Mouse (Mus musculus): ENCODE data around the gene Blm. TPM values are rescaled to one million over a fixed set of nuclear protein-coding genes. Genes with fewer than 3 reads are reported as not detected.

The Blm gene
- polyA plus RNA-seq, 1 experiment from 2014 or later: 3.2 TPM

- ATAC-seq (ENCODE audit: low FRiP score, low TSS enrichment) (no peak), DNase-seq (ENCODE audit: low spot score) (no peak)
- no peak overlapping the region for H3K4me2 ChIP-seq (replicated peaks; ENCODE audit: low read depth)
- H3K27me3 ChIP-seq (ENCODE audit: control insufficient read depth, insufficient read depth, low read length): no peaks in the 10 kb centered on the region
- 83% methylated on average over 3 of the region's 3 CpGs for WGBS
- TF ChIP-seq EP300 (optimal IDR thresholded peaks at IDR 0.05) (no peak), CTCF (IDR thresholded peaks at IDR 0.05; ENCODE audit: low read depth) (no peak)
- H3K9ac ChIP-seq (ENCODE audit: low read length): no peak overlapping the region
- H3K9me3 ChIP-seq (ENCODE audit: control insufficient read depth, low read length): no peaks in the 10 kb centered on the region
- no peaks in the 10 kb centered on the region for H3K36me3 ChIP-seq (ENCODE audit: control insufficient read depth, insufficient read depth, low read length)
- H3K4me1 ChIP-seq (replicated peaks; ENCODE audit: control insufficient read depth, insufficient read depth): no peaks in the 10 kb centered on the region
- H3K4me3 ChIP-seq (ENCODE audit: low read depth, low read length): no peak overlapping the region
- no peak overlapping the region for H3K27ac ChIP-seq (replicated peaks)
These were observed 43.8 kb downstream of the Blm start for GRCm38 (mm10) chr7:80491086-80491485.

- Histone ChIP-seq H3K4me1 (replicated peaks; ENCODE audit: control insufficient read depth, insufficient read depth) (no peaks in the 10 kb centered on the region), H3K4me3 (ENCODE audit: low read depth, low read length) (no peak overlapping the region), H3K9me3 (ENCODE audit: control insufficient read depth, low read length) (no peaks in the 10 kb centered on the region), H3K9ac (ENCODE audit: low read length) (no peak overlapping the region), H3K36me3 (ENCODE audit: control insufficient read depth, insufficient read depth, low read length) (no peaks in the 10 kb centered on the region), H3K4me2 (replicated peaks; ENCODE audit: low read depth) (no peak overlapping the region), H3K27me3 (ENCODE audit: control insufficient read depth, insufficient read depth, low read length) (no peaks in the 10 kb centered on the region), H3K27ac (replicated peaks) (no peak overlapping the region)
- ATAC-seq (ENCODE audit: low FRiP score, low TSS enrichment): no peak
- TF ChIP-seq CTCF (IDR thresholded peaks at IDR 0.05; ENCODE audit: low read depth) (no peak), EP300 (optimal IDR thresholded peaks at IDR 0.05) (no peak)
- no peak for DNase-seq (ENCODE audit: low spot score)
- WGBS: 92% methylated on average over 2 of the region's 2 CpGs
These were observed 44.6 kb downstream of the Blm start for GRCm38 (mm10) chr7:80490351-80490750.

DNA sequence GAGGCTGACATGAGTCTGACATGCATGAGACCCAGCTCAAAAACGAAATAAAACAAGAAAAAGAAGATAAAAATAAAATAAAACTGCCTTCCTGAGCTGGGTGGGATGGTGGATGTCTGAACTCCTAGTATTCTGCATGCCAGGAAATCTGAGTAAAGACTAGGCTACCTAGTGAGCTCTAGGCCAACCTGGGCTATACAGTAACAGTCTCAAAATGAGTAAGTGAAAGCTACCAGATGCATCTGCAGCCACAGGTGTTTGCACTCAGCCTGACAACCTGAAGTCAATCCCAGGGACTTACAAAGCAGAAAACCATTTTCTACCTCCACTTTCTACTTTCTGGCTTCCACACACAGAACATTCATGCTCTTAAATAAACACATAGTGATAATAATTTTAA, 45.5 kb downstream of the Blm start:
- DNase-seq (ENCODE audit: low spot score) (no peak), ATAC-seq (ENCODE audit: low FRiP score, low TSS enrichment) (no peak)
- H3K27ac ChIP-seq (replicated peaks): no peak overlapping the region
- H3K9ac ChIP-seq (ENCODE audit: low read length): no peak overlapping the region
- H3K36me3 ChIP-seq (ENCODE audit: control insufficient read depth, insufficient read depth, low read length): no peaks in the 10 kb centered on the region
- no peaks in the 10 kb centered on the region for H3K9me3 ChIP-seq (ENCODE audit: control insufficient read depth, low read length)
- no peaks in the 10 kb centered on the region for H3K27me3 ChIP-seq (ENCODE audit: control insufficient read depth, insufficient read depth, low read length)
- no peaks in the 10 kb centered on the region for H3K4me1 ChIP-seq (replicated peaks; ENCODE audit: control insufficient read depth, insufficient read depth)
- H3K4me3 ChIP-seq (ENCODE audit: low read depth, low read length): no peak overlapping the region
- no peak overlapping the region for H3K4me2 ChIP-seq (replicated peaks; ENCODE audit: low read depth)
- TF ChIP-seq CTCF (IDR thresholded peaks at IDR 0.05; ENCODE audit: low read depth): no peak
- TF ChIP-seq EP300 (optimal IDR thresholded peaks at IDR 0.05): no peak
- WGBS: 58% methylated on average over 1 of the region's 1 CpGs

- Histone ChIP-seq H3K4me1 (replicated peaks; ENCODE audit: control insufficient read depth, insufficient read depth) (no peaks in the 10 kb centered on the region), H3K36me3 (ENCODE audit: control insufficient read depth, insufficient read depth, low read length) (no peaks in the 10 kb centered on the region), H3K4me2 (replicated peaks; ENCODE audit: low read depth) (no peak overlapping the region), H3K4me3 (ENCODE audit: low read depth, low read length) (no peak overlapping the region), H3K9me3 (ENCODE audit: control insufficient read depth, low read length) (no peaks in the 10 kb centered on the region), H3K27ac (replicated peaks) (no peak overlapping the region), H3K9ac (ENCODE audit: low read length) (no peak overlapping the region), H3K27me3 (ENCODE audit: control insufficient read depth, insufficient read depth, low read length) (no peaks in the 10 kb centered on the region)
- no peak for ATAC-seq (ENCODE audit: low FRiP score, low TSS enrichment)
- no peak for TF ChIP-seq EP300 (optimal IDR thresholded peaks at IDR 0.05)
- TF ChIP-seq CTCF (IDR thresholded peaks at IDR 0.05; ENCODE audit: low read depth): no peak
- no peak for DNase-seq (ENCODE audit: low spot score)
- WGBS: 81% methylated on average over 4 of the region's 4 CpGs
These were observed 47.7 kb downstream of the Blm start for GRCm38 (mm10) chr7:80487239-80487638.

- no peak for ATAC-seq (ENCODE audit: low FRiP score, low TSS enrichment)
- 47% methylated on average over 7 of the region's 7 CpGs for WGBS
- H3K27ac ChIP-seq (replicated peaks): no peak overlapping the region
These were observed 54.8 kb downstream of the Blm start for GRCm38 (mm10) chr7:80480097-80480496.

DNA sequence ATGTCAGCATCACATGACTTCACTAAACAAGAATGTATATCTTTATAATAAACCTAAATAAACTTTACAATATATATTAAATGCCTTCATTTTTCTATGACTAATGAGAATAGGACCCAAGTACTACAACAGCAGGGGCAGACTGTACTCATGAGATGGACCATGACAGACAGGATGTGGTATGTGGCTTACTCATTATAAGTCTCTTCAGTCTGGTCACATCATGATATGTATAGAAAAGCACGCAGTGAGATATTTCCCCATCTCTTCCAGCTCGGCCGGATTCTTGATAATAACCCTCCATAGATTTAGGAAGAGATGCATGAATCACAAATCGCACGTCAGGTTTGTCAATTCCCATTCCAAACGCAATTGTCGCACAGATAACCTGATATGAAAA, 61.1 kb downstream of the Blm start:
- Histone ChIP-seq H3K9me3 (ENCODE audit: control insufficient read depth, low read length) (no peaks in the 10 kb centered on the region), H3K36me3 (ENCODE audit: control insufficient read depth, insufficient read depth, low read length) (no peaks in the 10 kb centered on the region), H3K27me3 (ENCODE audit: control insufficient read depth, insufficient read depth, low read length) (no peaks in the 10 kb centered on the region), H3K4me1 (replicated peaks; ENCODE audit: control insufficient read depth, insufficient read depth) (no peaks in the 10 kb centered on the region), H3K27ac (replicated peaks) (no peak overlapping the region), H3K9ac (ENCODE audit: low read length) (no peak overlapping the region), H3K4me3 (ENCODE audit: low read depth, low read length) (no peak overlapping the region), H3K4me2 (replicated peaks; ENCODE audit: low read depth) (no peak overlapping the region)
- TF ChIP-seq CTCF (IDR thresholded peaks at IDR 0.05; ENCODE audit: low read depth): no peak
- TF ChIP-seq EP300 (optimal IDR thresholded peaks at IDR 0.05): no peak
- DNase-seq (ENCODE audit: low spot score) (no peak), ATAC-seq (ENCODE audit: low FRiP score, low TSS enrichment) (no peak)
- 95% methylated on average over 7 of the region's 7 CpGs for WGBS

More at GRCm38 (mm10) chr7:80480097-80480496, 54.8 kb downstream of the Blm start:
- Histone ChIP-seq H3K36me3 (ENCODE audit: control insufficient read depth, insufficient read depth, low read length) (no peaks in the 10 kb centered on the region), H3K4me2 (replicated peaks; ENCODE audit: low read depth) (no peak overlapping the region), H3K27me3 (ENCODE audit: control insufficient read depth, insufficient read depth, low read length) (no peaks in the 10 kb centered on the region), H3K9ac (ENCODE audit: low read length) (no peak overlapping the region), H3K4me3 (ENCODE audit: low read depth, low read length) (no peak overlapping the region), H3K4me1 (replicated peaks; ENCODE audit: control insufficient read depth, insufficient read depth) (no peaks in the 10 kb centered on the region), H3K9me3 (ENCODE audit: control insufficient read depth, low read length) (no peaks in the 10 kb centered on the region)
- no peak for DNase-seq (ENCODE audit: low spot score)
- TF ChIP-seq CTCF (IDR thresholded peaks at IDR 0.05; ENCODE audit: low read depth): no peak
- no peak for TF ChIP-seq EP300 (optimal IDR thresholded peaks at IDR 0.05)

Measured in stomach, postnatal 0 days (tissue).